Mouse (Mus musculus) small intestine, adult 2 months (tissue): ENCODE data around the gene Schip1.

Experiments
- CTCF ChIP-seq: fragments of 200-500 bp; IDR thresholded peaks from 2 replicates; pipeline ENCODE4 v1.5.1; 2012; ENCODE audit warnings: low read depth, mild to moderate bottlenecking, control low read depth, inconsistent platforms, low read length, moderate library complexity, mixed read lengths; ENCODE audit not compliant: insufficient replicate concordance, insufficient read length; ENCODE audit errors: extremely low read depth
- POLR2A ChIP-seq: fragments of 200-500 bp; IDR thresholded peaks from 2 replicates; pipeline ENCODE4 v1.6.1; 2012; ENCODE audit warnings: low read depth, mild to moderate bottlenecking, control low read depth, inconsistent platforms, low read length, moderate library complexity

DNA sequence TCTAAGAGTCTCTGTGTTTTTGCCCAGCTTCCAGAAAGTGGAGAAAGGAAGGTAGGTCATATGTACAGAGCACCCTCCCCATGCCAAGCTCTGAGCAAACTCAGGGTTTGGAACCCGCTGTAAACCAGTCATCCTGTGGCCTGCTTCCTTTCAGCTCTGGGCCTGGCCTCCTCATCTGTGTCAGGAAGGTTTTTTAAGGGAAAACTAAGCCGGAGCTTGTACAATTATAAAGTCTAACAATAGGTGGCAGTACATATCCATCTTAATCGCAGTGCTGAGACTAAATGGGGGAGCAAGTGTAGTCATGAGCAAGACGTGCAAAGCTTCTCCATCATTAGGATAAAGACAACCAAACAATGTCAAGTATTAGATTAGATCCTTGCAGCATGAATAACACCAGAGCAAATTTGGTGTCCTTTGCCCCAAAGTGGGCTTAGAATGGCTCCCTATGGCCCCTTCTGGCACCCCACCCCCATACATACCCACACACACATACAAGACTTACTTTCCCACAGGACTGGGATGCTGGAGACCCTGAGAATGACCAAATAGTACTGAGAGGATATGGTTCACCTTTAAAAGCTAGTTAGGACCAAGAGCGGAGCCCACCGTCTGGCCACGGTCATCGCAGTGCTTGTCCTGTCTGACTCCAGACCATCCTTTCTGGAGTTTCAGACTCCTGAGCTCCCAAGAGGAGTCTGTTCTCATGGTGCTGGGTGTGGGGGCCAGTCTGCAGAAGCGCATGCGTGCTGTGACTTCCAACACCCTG, 550.6 kb downstream of the Schip1 start:
- 0 out of 2 replicates have a peak, but pooled peaks have one; percentile 14 for TF ChIP-seq CTCF
- no peak for TF ChIP-seq POLR2A
